7 mouse cellular contexts compared by ENCODE assay signal in genomic region chr4:120242783-120243262, GRCm38 (mm10). TPM values are rescaled to one million over a fixed set of nuclear protein-coding genes. Genes with fewer than 3 reads are reported as not detected.
DNase-seq lines count a peak whose midpoint lies in the region; ATAC-seq and TF ChIP-seq lines count a peak whose summit lies in the region.

No protein-coding gene starts in this region.

- peak; percentile 91 for ATAC-seq in forebrain, embryonic 12.5 days (ENCODE audit: low FRiP score)
- peak; percentile 93 for ATAC-seq in hindbrain, postnatal 0 days
- ATAC-seq in activated CD4-positive, CD25-positive, alpha-beta regulatory T cell, adult 4 months: no peak

- peak overlapping the region; percentile 89 for H3K27ac ChIP-seq in forebrain, embryonic 12.5 days
- H3K27ac ChIP-seq in hindbrain, postnatal 0 days: peak overlapping the region; percentile 17; the same call in 1 of the 2 replicates

- H3K4me2 ChIP-seq in forebrain, embryonic 12.5 days: peak overlapping the region; percentile 44
- peak overlapping the region; percentile 31; the same call in 1 of the 2 replicates for H3K4me2 ChIP-seq in hindbrain, postnatal 0 days (ENCODE audit: low read depth, low read length)

- H3K9ac ChIP-seq in forebrain, embryonic 12.5 days: peak overlapping the region; percentile 7; the same call in 1 of the 2 replicates
- H3K9ac ChIP-seq in hindbrain, postnatal 0 days (replicated peaks; ENCODE audit: low read length): no peak overlapping the region

- H3K4me3 ChIP-seq in forebrain, embryonic 12.5 days (replicated peaks): peak overlapping the region; percentile 20; the same call in 1 of the 2 replicates
- H3K4me3 ChIP-seq in hindbrain, postnatal 0 days (ENCODE audit: low read length): no peak overlapping the region

- H3K4me1 ChIP-seq in forebrain, embryonic 12.5 days: peaks cover 57% of the 10 kb centered on the region
- peaks cover 27% of the 10 kb centered on the region for H3K4me1 ChIP-seq in hindbrain, postnatal 0 days (ENCODE audit: insufficient read depth, low read length)

- peak; percentile 14 for DNase-seq in ES-CJ7 (ENCODE audit: low read depth, low spot score)
- DNase-seq in brain, adult 2 months (ENCODE audit: low read depth, low spot score): peak; percentile 85
- peak; percentile 95 for DNase-seq in hindbrain, postnatal 0 days (ENCODE audit: low spot score)
- DNase-seq in lung, adult 18-20 months: peak; percentile 50 to 68
- peak; percentile 99 for DNase-seq in retina, postnatal 1 day

- 2% methylated on average over 10 of the region's 10 CpGs for WGBS in forebrain, embryonic 12.5 days
- WGBS in hindbrain, postnatal 0 days: under 1% methylated on average over 10 of the region's 10 CpGs

- no peaks in the 10 kb centered on the region for H3K36me3 ChIP-seq in forebrain, embryonic 12.5 days (replicated peaks)
- H3K36me3 ChIP-seq in hindbrain, postnatal 0 days (ENCODE audit: insufficient read depth, low read length): no peaks in the 10 kb centered on the region

- TF ChIP-seq CTCF in hindbrain, postnatal 0 days (IDR thresholded peaks at IDR 0.05; ENCODE audit: low read depth): no peak

- peaks cover 26% of the 10 kb centered on the region for H3K27me3 ChIP-seq in forebrain, embryonic 12.5 days
- H3K27me3 ChIP-seq in hindbrain, postnatal 0 days (ENCODE audit: insufficient read depth, low read length): no peaks in the 10 kb centered on the region

- H3K9me3 ChIP-seq in forebrain, embryonic 12.5 days: no peaks in the 10 kb centered on the region
- H3K9me3 ChIP-seq in hindbrain, postnatal 0 days (ENCODE audit: low read length): no peaks in the 10 kb centered on the region

RNA-seq across cellular contexts. Expression of gene Foxo6, which starts 44.3 kb away (rescaled TPM):
- polyA plus RNA-seq in forebrain, embryonic 12.5 days (2016; fragmentation: Nextera tagmentation; extraction: Ambion mirVana): 0.96 and 1.1 TPM in 2 replicates
- total RNA-seq in hindbrain, postnatal 0 days (2014; rRNA removed): 23.8 and 25.1 TPM in 2 replicates
- 1.2 and 1.3 TPM in 2 replicates for polyA plus RNA-seq in hindbrain, postnatal 0 days (2015; fragmentation: Nextera tagmentation; extraction: Ambion mirVana)
- polyA plus RNA-seq in activated CD4-positive, CD25-positive, alpha-beta regulatory T cell, adult 4 months (2017; shearing (Covaris generic)): not detected

Comparison
In these comparisons a context has a peak if more than half of its experiments do, and no peak if none do; other contexts are left out.
1. DNase-seq: peak in every context shown above with its lines; median percentile 99 in retina, postnatal 1 day; 95 in hindbrain, postnatal 0 days; 85 in brain, adult 2 months; 59 in lung, adult 18-20 months; 14 in ES-CJ7.